Mouse (Mus musculus) lung, postnatal 36 days (tissue): ENCODE data around the gene Ntan1.
"Not testable (repeated sequence)": the region's sequence is repeated elsewhere in the genome, so short reads cannot be mapped to it uniquely, and the experiment has no call there.

Source experiments
- DNase-seq: peaks from one replicate; pipeline ENCODE4 v3.0.0; 2022; ENCODE audit warnings: mixed read lengths

The Ntan1 gene

DNA sequence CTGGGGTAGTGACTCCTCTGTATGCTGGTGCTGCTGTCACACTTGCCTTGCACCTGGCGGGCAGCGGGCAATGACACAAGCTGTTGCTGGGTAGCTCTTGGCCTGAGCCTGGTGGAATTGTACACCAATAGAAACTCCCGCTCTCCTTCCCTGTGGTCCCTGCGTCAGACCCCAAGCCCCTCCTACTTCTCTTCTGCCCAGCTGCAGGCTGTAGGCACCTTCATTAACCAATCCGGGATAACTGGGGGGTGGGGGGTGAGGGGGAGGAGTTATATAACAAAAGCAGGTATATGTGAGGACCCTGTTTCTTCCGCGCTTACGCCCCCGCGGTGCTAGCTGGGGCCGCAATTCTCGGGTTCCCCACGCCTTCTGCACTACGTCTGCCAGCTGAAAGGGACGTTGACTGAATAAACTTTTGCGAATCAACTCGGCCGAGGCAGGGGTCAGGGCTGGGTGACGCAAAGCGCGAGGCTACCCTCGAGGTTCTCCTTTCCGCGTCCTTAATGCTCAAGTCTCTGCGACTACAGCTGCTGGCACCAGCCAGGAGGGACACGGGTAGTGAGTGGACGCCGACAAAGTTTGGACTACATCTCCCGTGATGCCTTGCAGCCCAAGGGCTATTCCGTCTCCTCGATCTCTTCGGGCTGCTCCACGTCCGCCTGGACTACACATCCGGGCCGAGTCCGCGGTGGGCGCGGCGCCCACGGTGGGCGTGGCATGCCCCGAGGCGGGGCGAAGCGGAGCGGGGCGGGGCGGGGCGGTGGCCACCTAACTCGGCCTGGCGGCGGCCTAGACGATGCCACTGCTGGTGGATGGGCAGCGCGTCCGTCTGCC lies at the start of gene Ntan1:
Gene Ntan1, plus strand, starts transcription at position 286 of the 834 bp plus-strand sequence.
- peak; percentile 96 for DNase-seq

DNA sequence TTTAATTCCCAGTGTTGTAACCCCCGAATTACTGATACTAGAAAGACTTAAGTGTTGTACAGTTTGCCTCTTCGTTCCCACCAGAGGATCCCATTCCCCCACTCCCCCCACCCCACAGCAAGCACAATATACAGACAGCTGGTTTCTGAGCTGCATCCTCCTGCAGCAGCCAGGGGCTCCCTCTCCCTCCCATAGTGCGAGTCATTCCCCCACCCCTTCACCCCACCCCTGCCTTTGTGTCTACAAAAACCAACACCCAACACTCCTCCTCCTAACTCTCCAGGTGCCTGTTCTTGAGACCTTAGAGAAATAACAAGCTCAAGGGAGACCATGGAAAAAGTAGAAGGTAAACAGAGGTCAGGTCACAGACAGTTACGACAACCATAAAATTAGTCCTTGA lies 47.0 kb upstream of the Ntan1 start:
- DNase-seq = not testable (repeated sequence)

DNA sequence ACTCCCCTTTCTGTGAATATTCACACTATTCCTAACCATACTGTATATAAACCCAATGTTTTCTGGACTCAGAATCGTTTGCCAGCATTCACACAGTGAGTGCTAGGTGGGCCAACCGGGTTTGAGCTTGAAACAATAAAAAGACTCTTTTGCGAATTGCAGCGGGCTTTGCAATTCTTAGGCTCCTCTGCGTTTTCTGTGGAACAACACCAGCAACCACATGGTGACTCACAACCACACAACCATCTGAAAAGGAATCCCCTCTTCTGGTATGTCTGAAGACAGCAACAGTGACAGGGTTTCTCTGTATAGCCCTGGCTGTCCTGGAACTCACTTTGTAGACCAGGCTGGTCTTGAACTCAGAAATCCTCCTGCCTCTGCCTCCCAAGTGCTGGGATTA lies 46.6 kb upstream of the Ntan1 start:
- not testable (repeated sequence) for DNase-seq

DNA sequence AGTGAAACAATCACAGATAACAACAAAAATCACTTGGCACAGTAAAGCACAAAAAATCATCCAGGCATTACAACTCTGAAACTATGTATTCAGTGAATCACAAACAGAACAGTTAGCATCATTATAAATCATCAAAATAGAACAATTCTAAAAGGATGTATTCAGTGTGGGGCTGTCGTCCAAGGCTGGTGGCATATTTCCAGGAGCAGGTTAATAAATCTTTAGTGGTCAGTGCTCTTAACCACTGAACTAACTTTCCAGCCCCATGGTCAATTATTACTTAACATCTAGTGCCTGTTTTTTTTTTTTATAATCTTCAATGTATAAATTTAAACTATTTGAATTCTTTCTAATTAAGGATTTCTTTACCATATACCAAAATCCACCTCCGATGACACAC lies 44.6 kb upstream of the Ntan1 start:
- DNase-seq = not testable (repeated sequence)

DNA sequence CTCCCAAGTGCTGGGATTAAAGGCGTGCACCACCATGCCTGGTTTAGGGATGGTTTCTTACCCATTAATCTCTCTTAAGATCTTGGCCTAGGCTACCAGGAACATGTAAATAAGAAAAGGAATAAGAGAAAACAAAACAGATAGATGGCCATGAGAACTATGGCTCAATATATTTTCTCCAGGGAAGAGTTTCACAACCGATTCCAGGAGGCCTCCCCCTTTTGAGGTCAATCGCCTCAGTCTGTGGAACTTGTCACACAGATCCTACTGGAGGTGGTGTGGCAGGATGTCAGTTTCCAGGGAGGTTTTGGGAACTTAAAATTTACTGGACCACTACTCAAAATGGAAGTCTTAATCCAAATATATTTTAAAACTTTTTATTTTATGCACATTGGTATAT lies 44.0 kb upstream of the Ntan1 start:
- not testable (repeated sequence) for DNase-seq

DNA sequence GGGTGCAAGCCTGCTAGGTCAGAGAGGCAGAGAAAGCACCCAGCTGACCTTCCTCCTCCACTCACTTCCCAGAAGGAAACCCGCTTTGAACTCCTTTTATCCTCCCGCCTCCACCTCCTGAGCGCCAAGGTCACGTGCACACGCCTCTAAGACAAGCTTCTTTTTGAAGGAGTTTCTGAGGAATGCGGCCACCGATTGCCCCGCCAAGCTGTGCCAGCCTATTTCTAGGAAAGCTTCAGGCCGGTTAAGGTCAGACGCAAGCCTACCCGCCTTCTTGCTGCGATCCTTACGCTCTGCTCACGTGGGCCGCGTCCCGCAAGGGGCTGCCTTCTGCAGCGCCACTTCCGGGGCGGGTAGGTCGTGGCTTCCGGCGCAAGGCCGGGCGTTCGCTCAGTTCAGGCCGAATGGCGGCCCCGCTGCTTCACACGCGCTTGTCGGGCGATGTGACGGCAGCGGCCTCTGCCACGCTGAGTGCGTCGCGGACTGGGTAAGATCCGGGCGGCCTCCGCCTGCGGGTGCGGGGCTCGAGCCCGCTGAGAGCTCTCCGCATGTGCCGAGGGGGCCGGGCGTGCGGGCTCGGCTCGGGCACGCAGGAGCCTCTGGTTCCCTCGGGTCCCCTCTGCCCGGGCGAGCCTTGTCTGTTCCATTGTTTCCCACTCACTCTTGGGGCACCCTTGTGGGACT lies 38.1 kb upstream of the Ntan1 start, which contains the start of gene Rrn3:
Gene Rrn3, plus strand, starts transcription at position 356 of the 684 bp plus-strand sequence.
- DNase-seq = peak; percentile 92

DNA sequence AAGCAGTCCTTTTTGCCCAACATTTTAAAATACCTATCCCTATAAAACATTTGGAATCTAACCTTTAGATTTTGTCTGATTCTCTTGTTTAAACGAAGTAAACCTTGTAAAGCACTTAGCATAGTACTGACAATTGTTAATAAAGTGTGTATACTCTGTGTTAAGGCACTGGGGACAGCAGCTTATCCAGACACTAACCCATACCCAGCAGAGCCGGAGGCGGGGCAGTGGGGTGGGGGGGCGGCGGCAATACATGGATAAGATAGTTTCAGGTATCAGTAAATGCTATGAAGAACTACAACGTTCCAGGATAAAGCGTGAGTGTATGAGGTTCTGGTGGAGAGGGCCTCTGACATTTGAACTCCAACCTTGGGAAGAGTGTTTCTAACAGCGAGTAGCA lies 37.4 kb upstream of the Ntan1 start:
- no peak for DNase-seq

DNA sequence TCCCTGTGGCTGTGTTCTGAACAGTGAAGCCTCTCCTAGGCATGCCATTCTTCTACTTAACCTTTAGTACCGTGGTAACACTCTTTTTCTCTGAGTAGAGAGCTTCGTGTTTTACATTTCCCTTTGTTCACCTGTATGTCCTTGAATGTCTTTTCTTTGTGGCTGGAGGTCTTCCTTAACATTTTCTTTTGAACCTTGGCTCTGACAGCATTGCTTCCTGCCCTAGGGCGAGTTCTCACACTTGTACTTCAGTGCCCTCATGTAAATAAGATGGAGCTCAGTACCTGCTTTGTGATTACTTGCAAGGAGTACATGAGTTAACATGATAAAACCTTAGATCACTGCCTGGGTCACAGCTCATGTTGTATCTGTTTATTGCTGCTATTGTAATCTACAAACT lies 32.7 kb upstream of the Ntan1 start:
- DNase-seq = no peak

DNA sequence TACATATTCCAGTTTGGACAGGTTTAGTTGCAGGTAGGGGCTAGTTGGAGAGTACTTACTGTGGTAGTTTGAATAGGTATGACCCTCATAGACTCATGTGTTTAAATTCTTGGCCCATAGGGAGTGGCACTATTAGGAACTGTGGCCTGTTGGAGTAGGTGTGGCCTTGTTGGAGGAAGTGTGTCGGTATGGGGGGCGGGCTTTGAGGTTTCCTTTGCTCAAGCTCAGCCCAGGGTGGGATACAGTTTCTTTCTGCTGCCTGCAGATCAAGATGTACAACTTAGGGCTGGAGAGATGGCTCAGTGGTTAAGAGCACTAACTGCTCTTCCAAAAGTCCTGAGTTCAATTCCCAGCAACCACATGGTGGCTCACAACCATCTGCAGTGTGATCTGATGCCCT lies 25.2 kb upstream of the Ntan1 start:
- not testable (repeated sequence) for DNase-seq

DNA sequence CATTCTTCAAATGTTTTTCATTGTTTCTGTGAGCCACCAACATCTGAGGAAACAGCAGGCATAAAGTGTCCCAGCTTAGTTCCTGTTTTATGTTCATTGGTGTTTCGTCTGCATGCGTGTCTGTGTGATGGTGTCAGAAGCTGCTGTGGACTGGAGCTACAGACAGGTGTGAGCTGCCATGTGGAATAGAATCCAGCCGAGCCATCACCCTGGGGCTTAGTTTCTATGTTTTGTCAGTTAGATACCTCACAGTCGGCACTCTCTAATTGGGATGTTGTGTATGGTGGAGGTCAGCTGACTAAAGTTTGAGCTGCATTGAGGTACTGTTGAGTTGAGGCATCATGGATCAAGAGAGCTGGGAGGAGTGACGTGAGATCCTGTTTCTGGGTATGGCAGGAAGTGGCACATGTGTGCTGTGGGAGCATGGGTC lies 21.9 kb upstream of the Ntan1 start:
- no peak for DNase-seq

DNA sequence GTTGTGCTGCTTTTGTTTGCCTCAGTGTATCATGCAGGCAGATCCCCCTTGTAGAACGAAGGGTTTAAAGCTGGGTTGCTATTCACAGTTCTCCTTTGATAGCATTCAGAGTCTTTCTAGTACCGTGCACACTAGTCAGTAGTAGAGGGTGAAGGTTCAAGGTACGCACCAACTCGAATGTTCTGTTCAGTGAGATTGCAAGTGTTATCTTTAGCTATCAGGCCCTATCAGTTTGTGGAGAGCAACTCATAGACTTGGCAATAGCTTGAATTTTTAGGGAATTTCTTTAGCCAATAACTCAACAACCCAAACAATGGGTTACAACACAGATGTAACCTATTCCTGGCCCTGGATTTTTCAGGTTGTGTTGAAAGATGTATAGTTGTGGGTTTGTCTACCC lies 17.4 kb upstream of the Ntan1 start:
- DNase-seq = no peak

DNA sequence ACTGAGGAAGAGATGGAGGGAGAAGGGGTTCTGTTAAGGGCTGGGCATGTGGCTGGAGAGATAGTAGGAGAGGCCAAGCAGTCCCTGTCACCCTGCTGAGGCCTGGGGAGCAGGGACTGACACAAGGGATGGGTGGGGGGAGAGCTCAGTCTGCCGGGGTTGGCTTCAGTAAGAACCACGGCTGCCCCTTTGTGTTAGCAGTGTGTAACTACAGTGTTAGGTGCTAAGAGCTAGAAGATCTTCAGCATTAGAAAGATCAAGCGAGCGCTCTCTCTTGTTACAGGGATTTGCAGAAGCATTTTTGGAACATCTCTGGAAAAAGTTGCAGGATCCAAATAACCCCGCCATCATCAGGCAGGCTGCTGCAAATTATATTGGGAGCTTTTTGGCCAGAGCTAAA lies 14.0 kb upstream of the Ntan1 start:
- no peak for DNase-seq

DNA sequence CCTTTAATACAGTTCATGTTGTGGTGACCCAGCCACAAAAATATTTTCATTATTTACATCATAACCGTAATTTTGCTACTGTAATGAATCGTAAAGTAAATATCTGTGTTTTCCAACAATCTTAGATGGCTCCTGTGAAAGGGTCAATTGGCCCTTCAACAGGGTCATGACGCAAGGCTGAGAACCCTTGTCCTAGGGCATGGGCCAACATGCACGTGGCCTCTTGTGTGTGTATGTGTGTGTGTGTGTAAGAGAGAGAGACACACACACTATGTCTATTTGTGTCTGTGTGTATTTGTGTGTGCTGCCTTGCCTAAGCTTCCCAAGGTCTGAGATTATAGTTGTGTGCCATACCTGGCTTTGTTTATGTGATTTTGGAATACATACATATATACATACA lies 11.0 kb upstream of the Ntan1 start:
- DNase-seq = peak; percentile 54

DNA sequence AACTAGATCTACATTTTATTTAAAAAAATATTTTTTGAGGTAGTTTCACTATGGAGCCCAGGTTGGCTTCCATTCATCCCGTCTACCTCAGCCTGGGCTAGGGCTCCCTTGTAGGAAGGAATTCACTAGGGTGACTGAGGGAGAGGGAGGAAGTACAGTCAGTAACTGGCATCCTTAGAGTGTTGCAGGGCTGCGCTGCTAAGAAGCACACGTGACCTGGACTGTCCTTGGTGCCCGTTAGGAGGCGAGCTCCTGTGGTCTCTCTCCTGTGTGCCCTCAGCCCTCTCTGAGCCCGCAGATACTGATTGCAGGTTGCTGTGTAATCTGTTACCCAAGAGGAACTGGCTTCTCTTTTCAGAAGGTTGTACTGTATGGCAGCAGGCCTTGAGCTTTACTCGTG lies 10.2 kb upstream of the Ntan1 start:
- no peak for DNase-seq

DNA sequence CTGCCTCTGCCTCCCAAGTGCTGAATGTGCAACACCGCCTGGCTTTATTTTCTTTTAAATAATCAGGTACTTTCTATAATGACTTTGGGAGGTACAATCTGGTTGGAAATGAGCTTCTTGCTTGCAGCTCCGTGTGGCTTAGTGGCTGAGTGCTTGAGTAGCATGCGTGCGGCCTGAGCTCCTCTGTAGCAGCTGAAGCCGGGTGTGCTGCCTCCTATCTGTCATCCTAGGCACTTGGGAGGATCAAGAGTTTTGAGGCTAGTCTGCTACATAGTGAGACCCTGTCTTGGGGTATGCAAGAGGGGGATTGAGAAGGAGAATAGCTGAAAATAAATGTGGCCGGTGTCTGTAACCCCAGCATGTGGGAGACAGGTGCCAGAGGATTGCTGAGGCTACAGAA lies 6.5 kb upstream of the Ntan1 start:
- no peak for DNase-seq

DNA sequence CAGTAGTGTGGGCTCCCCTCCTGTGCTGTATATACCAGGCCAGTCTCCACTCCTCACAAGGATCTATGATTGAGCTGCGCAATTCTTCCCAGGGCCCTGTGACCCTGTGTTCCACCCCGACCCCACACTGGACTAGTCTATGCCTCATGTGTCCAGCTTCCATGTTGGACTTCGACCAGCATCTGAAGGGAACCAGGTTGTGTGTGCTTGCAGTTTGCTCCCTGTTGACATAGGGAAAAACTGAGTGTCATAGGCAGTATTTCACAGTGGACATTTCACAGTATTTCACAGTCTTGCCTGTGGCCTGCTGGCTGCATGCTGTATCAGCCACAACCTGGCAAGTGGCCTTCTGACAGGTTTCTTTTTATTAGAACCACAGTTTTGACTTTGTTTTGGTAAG lies 5.4 kb upstream of the Ntan1 start:
- no peak for DNase-seq

DNA sequence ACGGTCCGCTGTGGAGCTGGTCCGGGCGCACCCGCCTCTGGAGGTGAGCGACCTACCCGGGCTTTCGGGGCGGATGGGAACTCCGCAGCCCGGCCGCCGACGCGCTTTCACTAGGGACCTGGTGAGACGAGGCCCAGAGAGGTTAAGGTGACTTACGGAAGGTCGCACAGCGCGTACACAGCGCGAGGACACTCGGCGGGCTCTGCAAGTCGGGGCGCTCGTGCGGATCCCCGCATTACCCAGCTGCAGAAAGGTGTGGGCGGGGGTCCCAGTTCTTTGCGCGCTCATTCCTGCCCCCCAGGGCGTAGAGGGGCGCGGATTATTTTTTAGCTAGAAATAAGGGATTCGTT lies 724 bp downstream of the Ntan1 start:
- DNase-seq = no peak

DNA sequence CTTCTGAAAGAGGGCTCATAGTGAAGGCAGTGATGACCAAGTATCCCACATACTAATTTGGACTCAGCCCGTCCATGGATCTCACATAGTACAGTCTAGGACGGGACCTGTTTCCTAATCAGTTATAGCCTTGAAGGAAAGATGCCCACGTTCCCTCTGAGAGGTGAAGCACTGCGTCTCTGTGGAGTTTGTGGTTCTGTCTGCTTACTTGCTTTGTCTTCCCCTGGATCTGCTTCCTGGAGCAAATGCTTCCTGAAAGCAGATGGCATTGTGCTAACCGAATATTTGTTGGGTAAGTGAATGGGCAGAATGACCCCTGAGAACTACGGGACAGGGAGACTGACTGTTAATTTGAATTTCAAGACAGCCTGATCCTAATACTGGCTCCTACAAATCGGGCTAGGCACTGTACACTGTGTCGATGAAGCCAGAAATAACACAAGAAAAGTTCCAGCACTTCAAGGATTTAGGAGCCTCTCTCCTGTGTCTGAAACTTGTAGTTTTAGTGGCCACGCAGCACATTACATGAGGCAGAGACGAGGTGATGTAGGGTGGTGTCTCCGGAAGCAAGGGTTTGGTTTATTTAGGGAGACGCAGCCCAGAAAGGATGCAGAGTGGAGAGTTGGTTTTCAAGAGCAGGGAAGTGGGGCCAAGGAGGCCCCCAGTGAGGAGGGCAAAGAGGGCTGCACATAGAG lies 1.3 kb downstream of the Ntan1 start:
- peak; percentile 7 for DNase-seq

DNA sequence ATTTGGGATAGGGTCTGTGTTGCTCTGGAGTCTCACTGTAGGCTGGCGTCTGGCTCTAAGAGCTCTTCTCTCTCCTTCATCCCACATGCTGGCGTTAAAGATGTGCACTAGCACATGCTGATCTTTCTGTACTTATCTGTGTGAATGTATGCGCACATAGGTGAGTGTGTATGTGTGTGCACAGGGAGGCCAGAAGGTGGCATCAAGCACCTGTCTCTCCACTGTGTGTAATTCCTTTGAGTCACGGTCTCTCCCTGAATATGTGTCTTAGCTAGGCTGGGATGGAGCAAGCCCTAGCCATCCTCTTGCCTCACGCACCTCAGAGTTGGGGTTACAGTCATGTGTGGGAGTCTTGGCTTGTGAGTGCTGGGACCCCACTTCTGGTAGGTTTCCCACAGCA lies 2.1 kb downstream of the Ntan1 start:
- DNase-seq = no peak

DNA sequence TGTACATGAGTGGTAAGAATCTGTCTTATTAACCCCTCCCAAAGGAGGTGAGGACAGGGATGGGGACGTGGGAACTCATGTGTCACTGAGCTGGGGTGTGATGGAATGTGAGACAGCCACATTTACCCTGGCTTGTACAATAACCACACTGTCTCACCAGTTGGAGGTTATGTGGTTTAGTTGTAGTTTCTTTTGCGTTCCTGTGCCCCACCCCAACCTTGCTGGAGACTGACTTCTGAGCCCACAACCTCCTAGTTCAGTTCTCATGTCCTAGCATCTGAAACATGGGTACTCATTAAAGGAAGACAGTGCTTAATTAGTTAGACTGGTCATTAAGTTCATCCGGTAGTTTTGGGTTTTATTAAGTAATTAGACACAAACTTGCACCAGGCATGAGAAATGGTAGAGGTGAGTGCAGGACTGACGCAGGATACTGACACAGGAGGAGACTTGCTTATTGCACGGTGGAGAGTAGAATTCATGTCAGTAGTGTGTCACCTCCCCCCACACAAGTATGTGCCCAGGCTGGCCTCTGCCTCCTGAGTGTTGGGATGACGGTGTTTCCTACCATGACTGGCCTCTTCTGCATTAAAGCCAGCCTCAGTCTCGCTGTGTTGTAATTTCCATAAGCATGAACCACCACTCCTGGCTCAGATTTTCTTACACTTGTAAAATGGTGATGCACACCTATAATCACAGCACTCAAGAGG lies 7.3 kb downstream of the Ntan1 start:
- DNase-seq = no peak

DNA sequence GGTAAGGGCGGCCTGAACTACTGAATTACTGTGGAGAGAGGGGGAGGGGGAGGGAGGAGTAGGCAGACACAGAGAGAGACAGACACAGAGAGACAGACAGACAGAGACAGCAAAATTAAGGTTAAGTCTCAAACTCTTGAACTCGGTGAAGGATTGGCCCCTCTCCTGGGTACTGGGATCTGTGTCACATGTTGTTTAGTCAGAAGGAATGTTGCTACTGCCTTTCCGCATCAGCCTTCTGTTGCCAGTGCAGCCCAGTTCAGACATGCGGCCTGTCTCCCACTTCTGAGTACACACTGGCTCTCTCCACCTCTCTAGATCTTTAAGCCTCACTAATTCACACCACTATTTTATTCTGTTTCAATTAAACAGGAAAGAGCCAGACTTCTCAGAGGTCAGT lies 7.9 kb downstream of the Ntan1 start:
- no peak for DNase-seq

DNA sequence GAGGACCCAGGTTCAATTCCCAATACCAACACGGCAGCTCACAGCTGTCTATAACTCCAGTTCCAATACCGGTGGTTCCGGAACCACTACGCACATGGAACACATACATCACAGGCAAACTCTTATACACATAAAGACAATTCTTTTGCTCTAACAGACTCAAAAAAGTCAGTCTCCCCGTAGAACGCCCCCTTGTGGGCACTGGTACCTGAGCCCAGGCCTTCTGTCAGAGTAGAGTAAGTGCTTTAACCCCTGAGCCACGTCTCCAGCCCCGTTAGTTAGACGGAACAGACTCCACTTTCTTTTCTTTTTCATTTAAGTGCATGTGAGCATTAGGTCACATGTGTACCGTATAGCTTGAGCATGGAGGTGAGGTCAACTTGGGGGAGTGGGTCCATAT lies 11.8 kb downstream of the Ntan1 start:
- no peak for DNase-seq

DNA sequence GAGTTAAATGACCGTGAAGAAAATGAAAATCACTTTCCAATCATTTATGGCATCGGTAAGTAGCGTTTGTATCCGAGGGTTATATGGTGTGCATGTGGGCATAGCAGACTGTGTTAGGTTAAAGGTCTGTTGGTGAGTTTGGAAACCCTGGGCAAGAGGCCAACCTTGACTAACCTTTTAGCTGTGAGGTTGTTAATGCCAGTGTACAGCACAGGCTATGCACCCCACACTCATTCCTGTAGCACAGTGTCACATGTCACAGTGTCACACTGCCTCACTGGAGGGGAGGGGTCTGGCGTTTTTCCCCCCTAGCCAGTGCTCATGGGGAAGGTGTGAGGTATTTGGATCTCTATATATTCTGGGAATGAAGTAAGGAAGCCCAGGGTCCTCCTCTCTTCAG lies 13.0 kb downstream of the Ntan1 start:
- DNase-seq = no peak
